Mouse (Mus musculus): ENCODE measurements at regions not wholly inside any gene's neighbourhood (a gene's known extent, or its start where the extent isn't known, plus 50 kb on each side); places are given as distances from the start of the nearest gene placed in this dataset.
"Not testable (repeated sequence)": the region's sequence is repeated elsewhere in the genome, so short reads cannot be mapped to it uniquely, and the experiment has no call there.

GRCm38 (mm10) chr5:45382804-45383203 is 67.2 kb downstream of the Qdpr start:
- ATAC-seq (ENCODE audit: insufficient number of reproducible peaks, low FRiP score, low TSS enrichment) = no peak

DNA sequence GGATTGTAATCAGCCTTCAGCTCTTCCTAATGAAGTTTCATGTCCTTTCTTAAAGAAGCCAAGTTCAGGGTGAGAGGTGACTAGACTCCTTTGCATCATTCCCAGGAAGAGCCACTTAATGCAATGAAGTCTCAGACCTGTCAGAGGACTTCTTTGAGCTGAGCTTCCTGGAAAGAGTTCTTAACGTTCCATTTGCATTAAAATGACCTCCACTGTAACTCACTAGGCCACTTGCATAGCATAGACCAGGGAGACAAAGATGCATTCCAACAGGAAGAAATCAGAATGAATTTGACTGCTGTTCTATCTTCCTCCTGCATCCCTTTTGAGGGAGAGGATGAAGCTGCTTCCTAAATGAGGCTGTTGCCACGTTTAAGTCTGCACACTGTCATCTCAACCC is 71.5 kb downstream of the Qdpr start:
- ATAC-seq (ENCODE audit: insufficient number of reproducible peaks, low FRiP score, low TSS enrichment) = no peak

- no peak for ATAC-seq (ENCODE audit: insufficient number of reproducible peaks, low FRiP score, low TSS enrichment)
These were observed 77.0 kb downstream of the Qdpr start for GRCm38 (mm10) chr5:45373069-45373468.

DNA sequence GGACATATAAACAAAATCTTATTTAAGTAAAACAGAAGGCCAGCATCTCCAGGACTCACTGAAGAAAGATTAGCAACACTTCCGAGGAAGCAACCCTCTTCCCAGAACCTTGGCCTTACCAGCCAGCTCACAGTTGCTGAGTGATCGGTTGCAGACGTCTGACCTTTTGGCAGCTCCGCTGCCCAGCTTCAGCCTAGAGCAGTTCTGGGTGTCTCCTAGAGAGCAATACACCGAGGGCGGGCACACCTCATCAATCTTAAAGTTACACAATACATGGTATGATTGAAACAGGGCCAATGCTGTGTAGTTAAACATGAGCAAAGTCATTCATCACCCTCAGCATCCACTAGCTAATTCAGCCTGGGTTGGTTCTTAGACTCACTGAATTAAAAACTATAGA is 81.6 kb downstream of the Qdpr start:
- ATAC-seq (ENCODE audit: insufficient number of reproducible peaks, low FRiP score, low TSS enrichment) = no peak

DNA sequence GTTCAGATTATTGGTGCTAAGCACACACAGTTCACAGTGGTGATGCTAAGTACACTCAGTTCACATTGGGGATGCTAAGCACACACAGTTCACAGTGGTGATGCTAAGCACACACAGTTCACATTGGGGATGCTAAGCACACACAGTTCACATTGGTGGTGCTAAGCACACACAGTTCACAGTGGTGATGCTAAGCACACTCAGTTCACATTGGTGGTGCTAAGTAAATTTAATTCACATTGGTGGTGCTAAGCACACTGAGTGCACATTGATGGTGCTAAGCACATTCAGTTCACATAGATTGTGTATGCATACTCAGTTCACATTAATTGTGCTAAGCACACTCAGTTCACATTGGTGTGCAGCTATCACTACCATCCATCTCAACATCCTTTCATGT is 89.8 kb downstream of the Qdpr start:
- ATAC-seq (ENCODE audit: insufficient number of reproducible peaks, low FRiP score, low TSS enrichment) = no peak

DNA sequence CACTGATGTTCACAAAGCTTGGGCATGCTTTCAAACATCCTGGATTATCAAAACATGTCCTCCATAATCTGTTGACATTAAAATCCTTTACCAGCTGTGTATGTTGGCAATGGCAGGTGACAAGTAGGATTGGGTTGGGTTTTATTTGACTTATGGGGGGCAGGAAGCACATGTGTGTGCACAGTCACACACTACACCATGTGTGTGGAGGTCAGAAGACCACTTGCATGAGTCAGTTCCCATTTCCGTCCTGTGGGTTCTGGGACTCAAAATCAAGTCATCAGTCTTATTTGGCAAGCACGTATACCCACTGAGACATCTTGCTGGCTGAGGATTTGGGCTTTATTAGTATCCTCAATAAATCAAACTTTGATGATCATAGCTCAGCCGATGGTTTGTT is 109.6 kb downstream of the Qdpr start:
- ATAC-seq (ENCODE audit: insufficient number of reproducible peaks, low FRiP score, low TSS enrichment) = no peak

GRCm38 (mm10) chr5:45336801-45337200 is 113.2 kb downstream of the Qdpr start:
- no peak for ATAC-seq (ENCODE audit: insufficient number of reproducible peaks, low FRiP score, low TSS enrichment)

DNA sequence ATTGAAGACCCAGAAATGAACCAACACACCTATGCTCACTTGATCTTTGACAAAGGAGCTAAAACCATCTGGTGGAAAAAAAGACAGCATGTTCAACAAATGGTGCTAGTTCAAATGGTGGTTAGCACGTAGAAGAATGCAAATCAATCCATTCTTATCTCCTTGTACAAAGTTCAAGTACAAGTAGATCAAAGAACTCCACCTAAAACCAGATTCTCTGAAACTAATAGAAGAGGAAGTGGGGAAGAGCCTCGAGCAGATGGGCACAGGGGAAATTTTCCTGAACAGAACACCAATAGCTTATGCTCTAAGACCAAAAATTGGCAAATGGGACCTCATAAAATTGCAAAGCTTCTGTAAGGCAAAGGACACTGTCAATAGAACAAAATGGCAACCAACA is 125.6 kb downstream of the Qdpr start:
- ATAC-seq (ENCODE audit: insufficient number of reproducible peaks, low FRiP score, low TSS enrichment) = not testable (repeated sequence)

DNA sequence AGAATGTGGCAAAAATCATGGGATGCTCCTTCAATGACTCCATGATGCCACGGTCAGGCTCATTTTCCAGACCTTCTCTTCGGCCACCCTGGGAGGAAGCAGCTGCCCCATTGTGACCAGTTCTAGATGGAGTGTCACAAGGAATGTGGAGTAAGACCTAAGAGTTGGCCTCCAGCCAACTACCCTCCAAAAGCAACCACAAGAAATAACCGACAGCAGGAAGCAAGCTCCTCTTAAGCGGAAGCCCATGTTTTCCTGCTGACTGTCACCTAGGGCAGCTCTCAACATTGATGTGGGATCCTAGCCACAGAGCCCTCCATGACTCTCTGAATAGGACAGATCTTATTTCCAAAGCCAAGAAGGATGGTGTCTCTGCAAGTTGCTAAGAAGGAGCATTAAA is 126.5 kb downstream of the Qdpr start:
- ATAC-seq (ENCODE audit: insufficient number of reproducible peaks, low FRiP score, low TSS enrichment) = no peak

DNA sequence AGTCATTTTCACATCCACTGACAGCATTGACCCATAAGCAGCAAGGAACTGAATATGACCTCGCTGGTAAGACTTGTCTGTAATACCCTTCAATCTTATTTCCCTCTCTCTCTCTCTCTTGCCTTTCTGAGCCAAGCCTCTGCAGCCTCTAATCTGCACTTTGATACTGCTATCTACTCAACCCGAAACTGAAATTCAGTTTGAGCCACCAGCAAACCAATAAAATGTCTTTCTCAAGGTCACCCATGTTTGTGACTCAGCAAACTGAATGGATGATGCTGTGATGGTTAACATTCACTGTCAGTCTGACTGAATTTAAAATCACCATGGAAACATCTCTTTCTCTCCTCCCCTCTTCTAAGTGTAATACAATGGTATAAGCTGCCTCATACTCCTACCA is 132.0 kb downstream of the Qdpr start:
- ATAC-seq (ENCODE audit: insufficient number of reproducible peaks, low FRiP score, low TSS enrichment) = no peak

- ATAC-seq (ENCODE audit: insufficient number of reproducible peaks, low FRiP score, low TSS enrichment) = no peak
These were observed 148.9 kb downstream of the Qdpr start for GRCm38 (mm10) chr5:45301120-45301519.

DNA sequence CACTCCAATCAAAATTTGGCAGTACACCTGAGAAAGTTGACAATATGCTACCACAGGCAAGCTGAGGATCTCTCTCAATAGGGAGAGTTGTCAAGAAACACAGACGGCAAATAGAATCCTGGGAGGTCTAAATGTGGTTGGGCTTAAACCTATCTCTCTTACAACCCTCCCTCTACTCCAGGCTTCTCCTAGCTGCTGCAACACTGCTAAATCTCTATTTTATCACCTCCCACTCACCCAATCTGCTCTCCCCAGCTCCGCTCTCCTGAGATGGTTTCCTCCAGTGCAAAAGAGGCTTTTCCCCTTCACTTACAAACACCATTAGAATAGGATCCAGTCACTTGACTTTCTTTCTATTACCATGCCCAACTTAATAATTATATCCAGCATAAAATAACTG is 151.2 kb downstream of the Qdpr start:
- ATAC-seq (ENCODE audit: insufficient number of reproducible peaks, low FRiP score, low TSS enrichment) = no peak

GRCm38 (mm10) chr5:45295134-45295533 is 154.9 kb downstream of the Qdpr start:
- no peak for ATAC-seq (ENCODE audit: insufficient number of reproducible peaks, low FRiP score, low TSS enrichment)

- no peak for ATAC-seq (ENCODE audit: insufficient number of reproducible peaks, low FRiP score, low TSS enrichment)
These were observed 157.0 kb downstream of the Qdpr start for GRCm38 (mm10) chr5:45292833-45293546.

DNA sequence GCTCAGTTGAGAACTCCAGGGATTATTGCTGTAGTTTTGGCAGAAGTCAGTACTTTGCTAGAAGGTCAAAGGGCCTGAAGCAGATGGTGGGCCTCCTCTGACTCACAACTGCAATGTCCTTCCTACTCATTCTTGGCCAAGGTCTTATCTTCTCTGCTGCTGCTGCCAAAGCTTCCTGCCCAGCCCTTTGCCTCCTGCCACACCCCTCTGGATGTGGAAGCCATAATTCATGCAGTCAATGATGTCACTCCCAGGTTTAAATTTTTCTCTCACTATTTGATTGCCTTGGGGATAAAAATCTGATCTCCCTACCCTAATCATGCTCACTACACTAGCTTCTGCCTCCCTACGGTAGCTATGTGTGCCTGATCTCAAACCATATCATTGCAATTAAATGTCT is 157.7 kb downstream of the Qdpr start:
- ATAC-seq (ENCODE audit: insufficient number of reproducible peaks, low FRiP score, low TSS enrichment) = no peak

DNA sequence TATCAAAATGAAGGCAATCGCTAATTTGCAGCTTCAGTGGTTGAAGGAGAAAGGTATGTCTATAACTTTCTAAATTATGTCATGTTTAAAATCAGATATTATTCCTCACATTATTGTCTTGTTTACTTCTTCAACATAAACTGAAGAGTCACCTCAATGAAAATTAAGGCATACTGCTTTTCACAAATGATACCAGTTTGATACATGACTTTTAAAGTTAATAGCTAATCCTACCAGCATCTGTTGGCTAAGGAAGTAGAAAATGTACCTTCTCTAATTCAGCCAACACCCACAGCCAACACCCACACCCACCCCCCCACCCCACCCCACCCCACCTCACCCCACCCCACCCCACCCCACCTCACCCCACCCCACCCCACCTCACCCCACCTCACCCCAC is 158.3 kb downstream of the Qdpr start:
- no peak for ATAC-seq (ENCODE audit: insufficient number of reproducible peaks, low FRiP score, low TSS enrichment)

GRCm38 (mm10) chr5:45291276-45291675 is 158.8 kb downstream of the Qdpr start:
- ATAC-seq (ENCODE audit: insufficient number of reproducible peaks, low FRiP score, low TSS enrichment) = no peak

GRCm38 (mm10) chr5:45286454-45286853 is 163.6 kb downstream of the Qdpr start:
- no peak for ATAC-seq (ENCODE audit: insufficient number of reproducible peaks, low FRiP score, low TSS enrichment)

DNA sequence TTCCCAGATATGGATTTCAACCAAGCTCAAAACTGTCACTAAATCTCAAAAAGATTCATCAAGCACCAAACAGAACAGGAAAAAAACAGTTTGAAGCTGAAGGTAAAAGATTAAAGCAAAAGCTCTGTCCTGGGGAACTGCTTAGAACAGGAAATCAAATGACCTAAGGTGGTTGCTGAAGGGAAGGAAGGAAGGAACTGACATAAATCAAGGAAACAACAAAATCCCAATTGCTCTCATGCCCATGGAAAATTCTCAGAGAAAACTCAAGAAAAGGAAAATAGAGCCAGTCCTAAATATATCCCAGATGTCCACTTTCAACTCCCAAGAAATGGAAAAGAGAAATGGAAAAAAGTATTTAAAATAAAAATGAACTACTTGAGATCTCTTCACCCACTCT is 165.4 kb downstream of the Qdpr start:
- no peak for ATAC-seq (ENCODE audit: insufficient number of reproducible peaks, low FRiP score, low TSS enrichment)

DNA sequence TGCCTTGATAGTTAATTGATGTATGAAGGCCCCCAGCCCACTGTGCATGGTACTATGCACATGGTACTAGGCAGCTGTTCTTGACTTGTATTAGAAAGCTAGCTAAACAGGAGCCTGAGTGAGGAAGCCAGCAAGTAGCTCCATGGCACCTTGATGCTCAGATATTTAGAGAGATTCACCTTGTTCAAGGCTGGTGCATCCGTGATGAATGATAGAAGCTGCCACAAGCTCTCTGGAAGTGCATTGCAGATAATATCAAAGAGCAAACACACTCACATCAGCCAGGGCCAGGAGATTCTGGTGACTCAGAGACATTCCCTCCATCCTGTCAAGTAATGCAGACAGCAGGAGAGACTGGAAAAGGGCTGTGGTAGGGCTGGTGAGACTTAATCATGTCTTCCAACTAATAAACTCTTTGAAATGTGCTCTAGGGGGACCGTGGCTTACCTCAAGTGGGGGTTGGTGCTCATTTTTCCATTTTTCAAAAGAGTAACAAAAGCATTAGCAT is 166.1 kb downstream of the Qdpr start:
- ATAC-seq (ENCODE audit: insufficient number of reproducible peaks, low FRiP score, low TSS enrichment) = no peak

DNA sequence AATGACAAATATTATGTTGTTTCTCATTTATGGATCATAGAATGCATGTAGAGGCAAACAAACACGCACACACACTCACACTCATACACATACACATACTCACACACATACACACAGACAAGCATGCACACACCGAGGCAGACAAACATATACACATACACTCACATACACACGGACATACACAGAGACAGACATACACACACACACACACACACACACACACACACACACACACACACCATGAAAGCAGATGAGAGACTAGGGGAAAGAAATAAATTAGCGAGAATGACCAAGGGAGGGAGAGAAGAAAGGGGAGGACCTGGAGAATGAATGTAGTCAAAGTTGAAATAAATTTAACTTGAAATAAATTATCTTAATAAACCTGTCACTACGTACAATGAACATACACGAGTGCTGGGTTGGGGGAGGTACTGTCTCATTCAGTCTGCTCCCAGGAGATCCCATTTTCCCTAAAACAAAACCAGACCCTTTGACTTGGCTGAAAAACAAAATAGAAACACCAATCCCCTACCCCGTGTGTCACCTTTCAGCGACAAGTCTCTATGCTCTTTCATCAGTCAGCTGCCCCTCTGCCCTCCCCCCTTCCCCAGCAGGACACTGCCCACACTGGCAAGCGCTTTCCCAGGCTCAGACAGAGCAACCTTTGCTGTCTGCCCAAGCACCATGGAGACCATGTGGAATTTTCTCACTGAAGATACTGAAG is 167.7 kb downstream of the Qdpr start:
- no peak for ATAC-seq (ENCODE audit: insufficient number of reproducible peaks, low FRiP score, low TSS enrichment)

- ATAC-seq (ENCODE audit: insufficient number of reproducible peaks, low FRiP score, low TSS enrichment) = peak; percentile 61; the same call in 1 of the 2 replicates
These were observed 171.5 kb downstream of the Qdpr start for GRCm38 (mm10) chr5:45278571-45278970.
